Mouse (Mus musculus): Measurements from ENCODE around the gene Cracr2a. TPM values are rescaled to one million over a fixed set of nuclear protein-coding genes. Genes with fewer than 3 reads are reported as not detected.

Gene Cracr2a
- total RNA-seq, 2 experiments from 2014 or later, result 1.7 to 3.2 TPM

DNA sequence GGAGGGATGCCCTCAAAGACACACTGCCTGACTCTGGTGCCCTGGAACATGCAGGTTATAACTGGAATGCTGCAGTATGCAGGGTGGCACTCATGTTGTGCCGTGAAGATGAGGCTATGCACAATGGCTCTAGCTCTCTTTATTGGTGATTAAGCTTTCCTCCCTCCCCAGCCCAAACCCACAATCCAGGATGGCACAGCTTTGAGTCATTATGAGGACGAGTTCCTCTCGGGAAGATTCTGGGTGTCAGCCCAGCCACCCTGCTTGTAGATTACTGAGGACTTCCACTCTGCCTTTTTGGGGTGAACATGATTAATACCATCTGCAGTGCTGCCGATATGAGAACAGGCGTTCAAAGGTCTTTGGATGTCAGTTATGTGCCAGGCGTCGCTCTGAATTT, 132.5 kb downstream of the Cracr2a start:
- no peak for DNase-seq

DNA sequence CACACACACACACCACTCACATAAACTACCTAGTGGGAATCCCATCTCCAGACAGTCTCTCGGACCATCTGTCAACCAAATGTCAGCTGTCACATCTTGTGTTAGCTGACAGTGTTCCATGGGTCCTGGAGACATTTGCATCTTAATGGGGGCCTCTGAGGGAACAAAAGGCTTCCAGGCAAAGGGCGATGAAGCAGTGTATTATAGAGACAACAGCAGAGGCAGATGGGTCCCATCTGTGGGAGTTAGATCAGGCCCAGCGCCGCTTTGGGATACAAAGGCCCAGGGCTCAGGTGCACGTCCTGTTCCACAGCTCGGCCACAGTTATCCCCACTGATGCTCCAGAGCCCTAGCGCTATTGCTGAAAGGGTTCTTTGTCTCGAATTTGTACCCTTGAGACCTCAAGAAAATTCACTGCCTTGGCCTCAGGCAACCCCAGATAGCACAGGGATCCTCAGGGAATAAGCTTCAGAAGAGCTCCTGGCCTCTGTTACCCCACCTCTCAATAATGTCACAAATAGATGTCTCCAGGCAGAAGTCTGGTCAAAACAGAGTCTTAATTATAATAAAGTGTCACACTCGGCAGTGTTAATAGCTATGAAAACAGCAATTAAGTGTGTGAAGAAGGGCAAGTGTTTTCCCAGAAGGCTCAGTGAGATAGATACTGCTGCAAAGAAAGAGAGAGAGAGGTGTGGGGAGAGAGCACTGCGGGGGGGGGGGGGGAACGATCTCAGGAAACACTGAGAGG, 140.1 kb downstream of the Cracr2a start:
- DNase-seq, result no peak

DNA sequence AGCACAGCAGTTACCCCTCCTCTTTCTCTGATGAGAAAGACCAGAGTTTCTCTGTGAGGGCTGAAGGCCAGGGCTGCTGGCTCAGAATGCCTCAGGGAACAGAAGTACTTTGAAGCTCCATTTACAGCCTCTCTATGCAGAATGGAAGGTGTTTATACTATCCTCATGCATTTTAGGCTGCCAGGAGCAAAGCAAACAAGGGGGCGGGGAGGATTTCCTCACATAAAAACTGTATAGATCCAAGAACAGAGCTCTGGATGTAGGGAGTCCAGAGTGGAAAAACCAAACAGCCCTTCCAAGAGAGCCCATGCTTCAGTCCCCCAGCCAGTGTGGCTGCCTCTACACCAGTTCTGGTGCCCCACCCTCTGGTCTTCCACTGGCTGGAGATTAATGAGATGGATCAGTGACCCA, 147.1 kb downstream of the Cracr2a start:
- no peak for DNase-seq

DNA sequence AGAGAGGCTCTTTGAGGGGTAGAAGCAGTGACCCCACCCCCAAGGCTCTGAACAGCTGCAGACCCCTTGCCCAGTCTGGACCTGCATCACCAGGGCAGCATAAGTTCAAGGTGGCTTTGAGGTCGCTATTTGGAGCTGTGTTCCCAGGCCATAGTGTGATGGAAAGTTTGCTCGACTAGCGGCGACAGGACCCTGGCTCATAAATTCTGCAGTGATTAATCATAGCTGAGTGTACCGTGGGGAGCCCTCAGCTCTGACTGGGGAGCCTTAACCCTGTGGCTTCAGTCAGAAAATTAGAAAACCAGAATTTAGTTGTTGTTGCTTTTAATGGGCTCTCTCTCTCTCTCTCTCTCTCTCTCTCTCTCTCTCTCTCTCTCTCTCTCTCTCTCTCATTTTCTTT, 153.8 kb downstream of the Cracr2a start:
- DNase-seq, result no peak

DNA sequence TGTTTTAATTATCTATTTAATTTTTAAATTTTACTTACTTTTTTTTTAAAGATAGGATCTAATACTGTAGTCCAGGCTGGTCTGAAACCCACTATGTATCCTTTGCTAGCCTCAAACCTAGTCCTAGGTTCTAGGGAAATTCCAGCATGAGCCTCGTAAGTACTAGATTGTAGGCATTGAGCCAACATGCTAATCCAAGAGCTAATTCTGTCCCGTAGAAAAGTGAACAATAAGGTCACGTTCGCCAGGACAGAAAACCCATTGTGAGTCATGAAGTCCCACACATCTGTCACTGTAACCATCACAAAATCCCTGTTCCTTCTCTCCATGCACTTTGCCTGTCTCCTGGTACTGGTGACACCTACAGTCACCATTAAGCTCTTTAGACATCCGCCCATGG, 154.3 kb downstream of the Cracr2a start:
- no peak for DNase-seq

DNA sequence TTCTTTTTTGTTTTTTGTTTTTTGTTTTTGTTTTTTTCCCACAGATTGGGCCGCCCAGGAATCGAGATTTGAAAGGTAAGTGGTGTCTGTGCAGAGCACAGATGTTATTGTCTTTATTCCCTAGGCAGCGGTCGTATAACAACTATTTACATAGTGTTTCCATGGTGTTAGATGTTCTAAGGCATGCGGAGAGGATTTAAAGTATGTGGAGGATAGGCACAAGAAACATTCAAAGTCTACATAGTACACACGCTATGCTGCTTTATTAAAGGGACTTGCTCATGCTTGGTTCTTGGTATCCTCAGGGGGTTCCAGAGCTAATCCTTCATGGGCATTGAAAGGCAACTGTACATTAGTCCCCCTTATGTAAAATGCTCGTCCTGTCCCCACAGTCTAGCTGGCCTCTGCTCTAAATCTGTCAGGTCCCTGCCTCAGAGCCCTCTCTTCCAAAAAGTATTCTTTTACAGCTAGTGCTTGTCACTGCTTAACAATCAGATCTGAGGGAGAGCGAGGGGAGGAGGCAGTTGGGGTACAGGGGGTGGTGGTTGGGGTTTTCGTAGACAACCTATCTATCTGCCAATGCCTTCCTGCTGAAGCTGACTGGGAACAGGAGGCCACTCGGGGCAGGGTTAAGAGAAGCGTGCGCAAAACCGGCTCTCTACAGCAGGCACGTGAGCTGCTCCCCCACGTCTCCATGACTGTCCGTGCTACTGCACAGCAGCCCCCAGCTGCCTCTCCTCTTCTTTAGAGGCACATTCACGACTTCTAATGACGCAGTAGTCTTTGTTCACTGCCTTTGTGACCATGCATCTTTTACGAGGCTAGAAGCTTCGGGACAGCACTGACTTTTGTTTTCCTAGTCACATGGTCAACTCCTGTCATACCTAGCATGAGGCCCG, 156.3 kb downstream of the Cracr2a start:
- DNase-seq, result no peak

DNA sequence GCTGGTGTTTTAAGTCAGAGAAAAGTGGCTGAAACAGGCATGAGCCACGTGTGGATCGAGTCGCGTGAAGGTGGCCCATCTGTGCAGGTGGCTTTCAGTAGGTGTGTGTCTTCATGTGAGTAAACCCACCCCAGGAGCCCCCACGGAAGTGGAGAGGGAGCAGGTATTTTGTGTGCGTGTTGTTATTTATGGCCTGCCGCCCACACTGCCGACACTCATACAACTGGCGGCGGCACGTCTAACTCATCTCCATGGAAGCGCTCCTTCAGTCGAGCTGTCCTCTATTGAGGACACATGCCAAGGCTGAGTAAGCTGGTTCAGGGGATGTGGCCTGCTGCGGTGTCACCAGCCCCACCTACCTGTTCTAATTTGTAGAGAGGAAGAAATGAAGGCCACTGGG, 158.7 kb downstream of the Cracr2a start:
- no peak for DNase-seq

DNA sequence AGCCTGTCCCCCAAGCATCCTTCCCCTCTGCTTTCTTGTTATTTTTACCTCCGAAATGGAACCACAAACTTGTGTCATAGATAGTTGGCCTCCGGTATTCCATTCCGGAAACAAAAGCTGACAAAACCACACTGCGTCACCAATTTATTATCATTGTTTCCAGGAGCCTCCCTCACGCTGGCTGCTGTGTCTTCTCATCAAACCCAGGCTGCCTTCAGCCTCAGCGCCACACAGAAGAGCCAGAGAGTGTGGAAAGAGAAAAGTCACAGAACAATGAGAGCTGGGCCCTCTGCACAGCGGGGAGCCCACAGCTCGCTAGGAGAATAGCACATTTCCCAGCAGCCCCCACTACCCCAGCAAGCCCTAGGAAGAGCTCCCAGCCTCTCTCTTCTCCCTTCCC, 162.0 kb downstream of the Cracr2a start:
- DNase-seq, result no peak

Other genes starting within 250 kb of the Cracr2a start
- gene Parp11, start 114.5 kb upstream of the Cracr2a start, total RNA-seq (2021), result 10 to 100 TPM; 15.3 to 25.4 TPM
- under 1 TPM; 0.12 to 0.15 TPM for gene Prmt8, start 208.1 kb downstream of the Cracr2a start, total RNA-seq (2021)